ENCODE assay signal across 10 mouse cellular contexts in genomic region chr4:82533231-82533630, GRCm38 (mm10).
DNase-seq lines count a peak whose midpoint lies in the region; ATAC-seq and TF ChIP-seq lines count a peak whose summit lies in the region.
"Had no signal": no experiment of that assay in that cellular context is flagged by ENCODE, and none has a peak within 500 bp of the region (broad histone marks: within the 10 kb centered on the region; RNA-seq: fewer than 3 reads in every experiment).

No protein-coding gene starts in this region.

- no peak for TF ChIP-seq CTCF in heart, postnatal 0 days (IDR thresholded peaks at IDR 0.05; ENCODE audit: low read depth)

- no peak overlapping the region for H3K4me3 ChIP-seq in heart, postnatal 0 days (ENCODE audit: low read depth, low read length)
- H3K4me3 ChIP-seq in midbrain, embryonic 14.5 days (replicated peaks; ENCODE audit: low read depth, low read length): no peak overlapping the region
- H3K4me3 ChIP-seq: liver, embryonic 13.5 days had no signal

- H3K4me2 ChIP-seq in heart, postnatal 0 days (ENCODE audit: low read depth, low read length): peak overlapping the region; percentile 41
- peak overlapping the region; percentile 36 for H3K4me2 ChIP-seq in midbrain, embryonic 14.5 days (ENCODE audit: low read length)
- H3K4me2 ChIP-seq: liver, embryonic 13.5 days had no signal

- peak overlapping the region; percentile 83 for H3K27ac ChIP-seq in heart, postnatal 0 days (ENCODE audit: low read depth)
- H3K27ac ChIP-seq in midbrain, embryonic 14.5 days (replicated peaks; ENCODE audit: low read depth, low read length): peak overlapping the region; percentile 75
- H3K27ac ChIP-seq: liver, embryonic 13.5 days had no signal

- ATAC-seq in heart, postnatal 0 days (ENCODE audit: insufficient read depth, low read depth): no peak
- peak; percentile 66 for ATAC-seq in midbrain, embryonic 14.5 days (ENCODE audit: low FRiP score, low TSS enrichment)
- no peak for ATAC-seq in megakaryocyte, adult 5-6 weeks (ENCODE audit: poor library complexity, severe bottlenecking)

- no peak for TF ChIP-seq EP300 in heart, postnatal 0 days (IDR thresholded peaks at IDR 0.05; ENCODE audit: low read depth)

- H3K9ac ChIP-seq in heart, postnatal 0 days (replicated peaks; ENCODE audit: low read depth, low read length): no peak overlapping the region
- peak overlapping the region; percentile 28; the same call in 1 of the 2 replicates for H3K9ac ChIP-seq in midbrain, embryonic 14.5 days (replicated peaks; ENCODE audit: low read length)
- H3K9ac ChIP-seq: liver, embryonic 13.5 days had no signal

- no peaks in the 10 kb centered on the region for H3K36me3 ChIP-seq in heart, postnatal 0 days (replicated peaks; ENCODE audit: control insufficient read depth, insufficient read depth, low read length)
- H3K36me3 ChIP-seq in midbrain, embryonic 14.5 days (ENCODE audit: control insufficient read depth, insufficient read depth, low read length): no peaks in the 10 kb centered on the region
- H3K36me3 ChIP-seq: liver, embryonic 13.5 days had no signal

- WGBS in heart, postnatal 0 days: 20% methylated on average over 3 of the region's 3 CpGs
- 7% methylated on average over 3 of the region's 3 CpGs for WGBS in midbrain, embryonic 14.5 days

- DNase-seq in layer of hippocampus, postnatal 10 days (ENCODE audit: low spot score in 2 of 2): peak; percentile 59 to 75
- DNase-seq in layer of hippocampus, postnatal 25 days (ENCODE audit: extremely low spot score in 1 of 2, low spot score in 1 of 2): no peak
- DNase-seq in cerebellum, postnatal 14 days: peak; percentile 73 to 75
- no peak for DNase-seq in heart, postnatal 0 days (ENCODE audit: low spot score)
- peak; percentile 80 for DNase-seq in midbrain, embryonic 14.5 days
- DNase-seq in testis, postnatal 14 days (ENCODE audit: low spot score): no peak
- no peak for DNase-seq in adrenal gland, postnatal 36 days
- DNase-seq: adrenal gland, postnatal 10 days; liver, embryonic 13.5 days had no signal

- no peaks in the 10 kb centered on the region for H3K27me3 ChIP-seq in heart, postnatal 0 days (ENCODE audit: control insufficient read depth, insufficient read depth, low read length)
- H3K27me3 ChIP-seq in midbrain, embryonic 14.5 days (ENCODE audit: control insufficient read depth, insufficient read depth, low read length): peaks cover 28% of the 10 kb centered on the region

- H3K4me1 ChIP-seq in heart, postnatal 0 days (ENCODE audit: control insufficient read depth, insufficient read depth): peaks cover 61% of the 10 kb centered on the region
- H3K4me1 ChIP-seq in midbrain, embryonic 14.5 days (ENCODE audit: control insufficient read depth, insufficient read depth, low read length): peaks cover 29% of the 10 kb centered on the region; the same call in 1 of the 2 replicates

- H3K9me3 ChIP-seq in heart, postnatal 0 days (replicated peaks; ENCODE audit: control insufficient read depth, low read length): no peaks in the 10 kb centered on the region
- H3K9me3 ChIP-seq in midbrain, embryonic 14.5 days (ENCODE audit: control insufficient read depth, low read length): no peaks in the 10 kb centered on the region
- H3K9me3 ChIP-seq: liver, embryonic 13.5 days had no signal

Comparison
In these comparisons a context has a peak if more than half of its experiments do, and no peak if none do; other contexts are left out.
1. DNase-seq: peak in layer of hippocampus, postnatal 10 days (2 of 2), cerebellum, postnatal 14 days (2 of 2) and midbrain, embryonic 14.5 days (single experiment); none in layer of hippocampus, postnatal 25 days (0 of 2), heart, postnatal 0 days (single experiment), testis, postnatal 14 days (single experiment) and adrenal gland, postnatal 36 days (0 of 2).